Mouse (Mus musculus) limb, embryonic 14.5 days (tissue): ENCODE measurements at regions not wholly inside any gene's neighbourhood (a gene's known extent, or its start where the extent isn't known, plus 50 kb on each side); places are given as distances from the start of the nearest gene placed in this dataset.

Experiments
- ATAC-seq: fragments of 200-750 bp; cut with Nextera tagmentation; 2 replicates; pipeline ENCODE4 v1.8.0; 2017; ENCODE audit warnings: low read depth, moderate number of reproducible peaks, moderate TSS enrichment; ENCODE audit not compliant: low FRiP score
- DNase-seq: peaks from one replicate; pipeline ENCODE4 v3.0.0-alpha.2; 2015; ENCODE audit warnings: low spot score
- H3K27ac ChIP-seq: fragments of 300-500 bp; sonication (generic); replicated peaks from 2 replicates; pipeline ENCODE4 v1.5.1; 2014; ENCODE audit warnings: low read depth, mild to moderate bottlenecking, low read length, moderate library complexity, mixed read lengths
- H3K27me3 ChIP-seq: fragments of 300-500 bp; sonication (generic); 2 replicates; pipeline ENCODE4 v1.6.1; 2014; ENCODE audit warnings: low read length, mixed read lengths; ENCODE audit not compliant: control insufficient read depth, insufficient read depth
- H3K36me3 ChIP-seq: fragments of 300-500 bp; sonication (generic); 2 replicates; pipeline ENCODE4 v1.6.1; 2014; ENCODE audit warnings: mild to moderate bottlenecking, low read length, moderate library complexity, mixed read lengths; ENCODE audit not compliant: control insufficient read depth, insufficient read depth
- H3K4me1 ChIP-seq: fragments of 300-500 bp; sonication (generic); 2 replicates; pipeline ENCODE4 v1.6.1; 2014; ENCODE audit warnings: antibody characterized with exemption, low read length, mixed read lengths; ENCODE audit not compliant: control insufficient read depth, insufficient read depth
- H3K4me2 ChIP-seq: fragments of 300-500 bp; sonication (generic); replicated peaks from 2 replicates; pipeline ENCODE4 v1.6.1; 2014; ENCODE audit warnings: low read depth, mild to moderate bottlenecking, low read length, moderate library complexity; ENCODE audit not compliant: severe bottlenecking
- H3K4me3 ChIP-seq: fragments of 300-500 bp; sonication (generic); replicated peaks from 2 replicates; pipeline ENCODE4 v1.5.1; 2014; ENCODE audit warnings: low read length
- H3K9ac ChIP-seq: fragments of 300-500 bp; sonication (generic); 2 replicates; pipeline ENCODE4 v1.6.1; 2014; ENCODE audit warnings: mild to moderate bottlenecking, low read depth, low read length, moderate library complexity; ENCODE audit not compliant: severe bottlenecking
- H3K9me3 ChIP-seq: fragments of 300-500 bp; sonication (generic); 2 replicates; pipeline ENCODE4 v1.6.1; 2016; ENCODE audit warnings: low read length; ENCODE audit not compliant: control insufficient read depth
- POLR2A ChIP-seq: fragments of 200-500 bp; IDR thresholded peaks from 2 replicates; pipeline ENCODE4 v1.8.0; 2012; ENCODE audit warnings: inconsistent platforms, mild to moderate bottlenecking, moderate library complexity, borderline replicate concordance; ENCODE audit not compliant: insufficient read depth, insufficient read length; ENCODE audit errors: extremely low read depth
- WGBS: fragments of 180-500 bp; shearing (Covaris S2); extraction: QIAGEN DNeasy Blood & Tissue Kit; methylation state at CpG from one replicate; pipeline ENCODE4 v1.1.7; 2014; 5-methylcytosine and 5-hydroxymethylcytosine counted together

DNA sequence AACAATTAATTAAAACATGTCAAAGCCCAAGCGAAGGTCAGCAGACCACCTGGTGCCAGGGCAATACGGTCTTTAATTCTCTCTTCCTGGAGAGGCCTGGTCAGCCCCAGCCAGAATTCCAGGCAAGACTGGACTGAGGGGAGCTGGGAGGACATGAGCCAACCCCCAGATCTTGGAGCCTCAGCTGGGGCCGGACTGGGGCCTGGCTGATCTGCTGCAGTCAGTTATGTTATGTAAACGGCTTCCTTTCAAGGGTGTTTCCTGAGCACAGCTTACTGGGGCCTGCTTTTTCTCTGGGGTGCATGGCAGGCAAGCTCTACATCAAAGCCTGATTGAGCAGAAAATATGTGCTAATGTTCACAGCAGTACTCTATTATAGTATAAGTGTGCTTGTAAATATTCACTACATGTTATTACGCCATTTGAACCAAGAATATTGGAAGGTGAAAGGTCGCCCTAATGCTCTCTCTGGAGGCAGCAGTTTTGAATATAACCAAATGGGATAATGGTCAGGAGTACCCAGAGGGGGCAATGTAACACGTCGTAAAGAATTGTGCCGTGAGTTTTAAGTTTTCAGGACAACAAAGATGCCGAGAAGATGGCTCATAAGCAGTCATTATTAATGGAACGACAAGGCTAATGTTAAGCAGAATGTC lies 96.5 kb upstream of the Mgmt start:
- no peaks in the 10 kb centered on the region for H3K9me3 ChIP-seq
- H3K27ac ChIP-seq, result no peak overlapping the region
- no peaks in the 10 kb centered on the region for H3K36me3 ChIP-seq
- TF ChIP-seq POLR2A, result no peak
- H3K27me3 ChIP-seq, result no peaks in the 10 kb centered on the region
- H3K4me1 ChIP-seq, result peaks cover 8% of the 10 kb centered on the region
- H3K4me3 ChIP-seq, result no peak overlapping the region
- no peak for ATAC-seq
- WGBS, result 13% methylated on average over 11 of the region's 11 CpGs
- no peak overlapping the region for H3K9ac ChIP-seq
- DNase-seq, result peak; percentile 10
- no peak overlapping the region for H3K4me2 ChIP-seq

GRCm38 (mm10) chr7:136798605-136799004 lies 95.8 kb upstream of the Mgmt start:
- Histone ChIP-seq H3K27ac (no peak overlapping the region), H3K9me3 (no peaks in the 10 kb centered on the region), H3K4me3 (no peak overlapping the region), H3K9ac (no peak overlapping the region), H3K4me2 (no peak overlapping the region), H3K4me1 (peaks cover 8% of the 10 kb centered on the region), H3K27me3 (no peaks in the 10 kb centered on the region), H3K36me3 (no peaks in the 10 kb centered on the region)
- ATAC-seq (no peak), DNase-seq (no peak)
- no peak for TF ChIP-seq POLR2A
- 62% methylated on average over 3 of the region's 3 CpGs for WGBS

DNA sequence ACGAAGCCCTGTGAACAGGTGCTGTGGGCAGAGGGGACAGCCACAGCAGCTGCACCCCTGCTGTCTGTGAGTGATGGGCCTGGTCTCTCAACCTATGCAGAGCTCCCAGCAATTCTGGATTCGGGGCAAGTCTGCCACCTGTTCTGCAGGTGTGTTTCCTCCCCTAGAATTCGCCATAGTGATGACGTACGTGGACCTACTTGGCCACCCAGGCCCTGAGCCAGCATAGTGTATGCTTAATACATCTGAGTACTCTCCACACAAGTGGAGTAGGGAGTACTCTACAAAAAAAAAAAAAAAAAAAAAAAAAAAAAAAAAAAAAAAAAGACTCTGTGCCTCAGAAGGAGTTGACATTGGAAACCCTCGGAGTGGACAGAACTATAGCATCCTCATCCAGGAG lies 87.3 kb upstream of the Mgmt start:
- DNase-seq, result peak; percentile 10
- no peak for TF ChIP-seq POLR2A

DNA sequence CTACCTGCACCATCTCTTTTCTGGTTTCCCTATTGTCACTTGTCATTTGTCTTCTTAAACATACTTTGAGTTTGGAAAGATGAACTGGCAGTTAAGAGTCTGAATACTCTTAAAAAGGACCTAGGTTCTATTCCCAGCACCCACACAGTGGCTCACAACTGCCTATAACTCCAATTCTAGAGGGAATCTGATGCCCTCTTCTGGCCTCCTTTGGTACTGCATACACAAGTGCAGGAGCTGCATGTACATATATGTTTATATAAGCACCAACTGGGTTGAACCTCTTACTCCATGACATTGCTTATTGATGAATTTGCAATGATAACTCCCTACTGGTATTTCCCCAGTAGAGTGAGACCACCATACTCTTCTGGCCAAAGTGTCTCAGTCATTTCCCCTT lies 86.4 kb upstream of the Mgmt start:
- no peaks in the 10 kb centered on the region for H3K9me3 ChIP-seq
- H3K36me3 ChIP-seq, result no peaks in the 10 kb centered on the region
- no peak overlapping the region for H3K4me3 ChIP-seq
- no peak overlapping the region for H3K27ac ChIP-seq
- H3K27me3 ChIP-seq, result no peaks in the 10 kb centered on the region
- no peak overlapping the region for H3K9ac ChIP-seq
- H3K4me2 ChIP-seq, result no peak overlapping the region
- no peak for DNase-seq
- H3K4me1 ChIP-seq, result no peaks in the 10 kb centered on the region
- no peak for TF ChIP-seq POLR2A
- no peak for ATAC-seq

More for the DNA sequence above, 87.3 kb upstream of the Mgmt start:
- Histone ChIP-seq H3K4me3 (no peak overlapping the region), H3K36me3 (no peaks in the 10 kb centered on the region), H3K4me1 (no peaks in the 10 kb centered on the region), H3K27ac (no peak overlapping the region), H3K9ac (no peak overlapping the region), H3K9me3 (no peaks in the 10 kb centered on the region), H3K4me2 (no peak overlapping the region), H3K27me3 (no peaks in the 10 kb centered on the region)
- peak; percentile 47; the same call in 1 of the 2 replicates for ATAC-seq
- WGBS, result 71% methylated on average over 6 of the region's 6 CpGs

DNA sequence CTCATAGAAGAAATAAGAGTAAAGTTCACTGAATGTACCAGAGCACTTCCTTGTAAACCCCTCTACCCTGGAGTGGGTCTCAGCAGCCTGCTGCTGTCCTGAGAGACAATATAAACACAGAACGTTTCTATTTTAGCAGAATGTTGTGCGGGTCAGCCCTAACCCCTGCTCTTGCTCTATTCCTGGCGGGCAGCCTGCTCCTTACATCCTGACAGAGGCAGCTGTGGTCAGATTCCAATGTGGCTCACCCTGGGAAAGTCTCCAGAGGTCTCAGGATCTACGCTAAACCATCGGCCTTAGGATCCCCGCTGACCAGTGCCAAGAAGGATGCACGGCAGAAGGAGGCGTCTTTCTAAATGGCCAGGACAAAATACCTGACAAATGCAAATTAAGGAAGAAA lies 84.8 kb upstream of the Mgmt start:
- no peak for TF ChIP-seq POLR2A
- no peaks in the 10 kb centered on the region for H3K4me1 ChIP-seq
- no peaks in the 10 kb centered on the region for H3K9me3 ChIP-seq
- H3K36me3 ChIP-seq, result no peaks in the 10 kb centered on the region
- H3K9ac ChIP-seq, result no peak overlapping the region
- no peaks in the 10 kb centered on the region for H3K27me3 ChIP-seq
- no peak overlapping the region for H3K27ac ChIP-seq
- DNase-seq (no peak), ATAC-seq (no peak)
- 74% methylated on average over 8 of the region's 8 CpGs for WGBS
- H3K4me3 ChIP-seq, result no peak overlapping the region
- H3K4me2 ChIP-seq, result no peak overlapping the region
